Mouse (Mus musculus): ENCODE results near the gene Anp32e. TPM values are rescaled to one million over a fixed set of nuclear protein-coding genes. Genes with fewer than 3 reads are reported as not detected.

Gene Anp32e
- polyA plus RNA-seq, 1 experiment from 2014 or later, result 110 TPM

DNA sequence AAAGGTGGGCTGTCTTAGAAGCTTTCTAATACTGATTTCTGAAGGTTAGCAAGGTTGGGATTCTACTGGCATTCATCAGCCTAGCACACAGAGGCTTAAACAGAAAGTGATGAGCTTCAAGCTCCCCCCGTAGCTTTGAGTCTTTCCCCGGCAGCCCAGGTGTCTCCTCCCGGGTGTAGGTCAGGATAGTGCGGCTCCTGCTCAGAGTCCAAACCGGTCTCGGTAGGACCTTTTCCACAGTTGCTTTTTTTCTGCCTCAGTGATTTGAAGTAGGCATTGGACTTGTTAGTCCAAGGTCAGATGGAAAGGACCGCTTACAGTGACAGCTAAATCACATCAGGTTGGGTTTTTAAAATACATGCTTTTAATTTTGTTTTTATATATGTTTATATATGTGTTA, 3.5 kb downstream of the Anp32e start:
- no peak overlapping the region for H3K4me3 ChIP-seq (ENCODE audit: low read length)
- no peaks in the 10 kb centered on the region for H3K9me3 ChIP-seq (ENCODE audit: control insufficient read depth, low read length)
- peaks cover 5% of the 10 kb centered on the region for H3K4me1 ChIP-seq (ENCODE audit: control insufficient read depth, insufficient read depth, low read depth, low read length)
- ATAC-seq, result no peak
- no peak overlapping the region for H3K4me2 ChIP-seq (ENCODE audit: low read length)
- no peaks in the 10 kb centered on the region for H3K27me3 ChIP-seq (replicated peaks; ENCODE audit: control insufficient read depth, insufficient read depth, low read length)
- no peak overlapping the region for H3K27ac ChIP-seq (ENCODE audit: low read depth, low read length)
- H3K36me3 ChIP-seq (ENCODE audit: control insufficient read depth, insufficient read depth, low read length), result peaks cover 11% of the 10 kb centered on the region
- no peak overlapping the region for H3K9ac ChIP-seq (ENCODE audit: low read depth, low read length)
- WGBS, result 87% methylated on average over 7 of the region's 7 CpGs

DNA sequence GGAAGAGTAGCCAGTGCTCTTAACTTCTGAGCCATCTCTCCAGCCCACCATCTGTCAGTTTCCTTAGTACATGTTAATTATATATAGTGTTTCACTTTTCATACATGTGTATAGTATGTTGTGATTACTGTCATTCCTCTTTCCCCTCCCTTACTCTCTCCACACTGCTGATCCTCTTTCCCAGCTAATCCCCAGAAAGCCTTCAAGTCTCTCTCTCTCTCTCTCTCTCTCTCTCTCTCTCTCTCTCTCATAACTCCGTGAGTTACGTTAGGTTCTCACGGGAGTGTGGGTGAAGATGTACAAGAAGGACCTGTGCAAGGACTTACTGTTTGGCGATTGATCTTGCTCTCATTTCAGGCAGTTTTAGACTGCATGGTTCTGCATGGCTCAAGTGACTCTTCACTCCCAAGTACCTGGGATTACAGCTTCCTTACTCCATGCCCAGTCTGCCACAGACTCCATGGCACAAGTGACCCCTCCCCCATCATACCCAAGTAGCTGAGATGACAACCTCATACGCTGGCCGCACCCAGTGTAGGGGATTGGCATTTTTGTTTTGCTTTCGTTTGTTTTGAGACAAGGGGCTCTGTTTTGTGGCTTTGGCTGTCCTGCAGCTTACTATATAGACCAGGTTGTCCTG, 4.2 kb downstream of the Anp32e start:
- Histone ChIP-seq H3K4me3 (ENCODE audit: low read length) (no peak overlapping the region), H3K4me1 (ENCODE audit: control insufficient read depth, insufficient read depth, low read depth, low read length) (peaks cover 5% of the 10 kb centered on the region), H3K36me3 (ENCODE audit: control insufficient read depth, insufficient read depth, low read length) (peaks cover 18% of the 10 kb centered on the region), H3K27ac (ENCODE audit: low read depth, low read length) (no peak overlapping the region), H3K9me3 (ENCODE audit: control insufficient read depth, low read length) (no peaks in the 10 kb centered on the region), H3K9ac (ENCODE audit: low read depth, low read length) (no peak overlapping the region), H3K4me2 (ENCODE audit: low read length) (no peak overlapping the region), H3K27me3 (replicated peaks; ENCODE audit: control insufficient read depth, insufficient read depth, low read length) (no peaks in the 10 kb centered on the region)
- ATAC-seq, result no peak
- 91% methylated on average over 7 of the region's 7 CpGs for WGBS

DNA sequence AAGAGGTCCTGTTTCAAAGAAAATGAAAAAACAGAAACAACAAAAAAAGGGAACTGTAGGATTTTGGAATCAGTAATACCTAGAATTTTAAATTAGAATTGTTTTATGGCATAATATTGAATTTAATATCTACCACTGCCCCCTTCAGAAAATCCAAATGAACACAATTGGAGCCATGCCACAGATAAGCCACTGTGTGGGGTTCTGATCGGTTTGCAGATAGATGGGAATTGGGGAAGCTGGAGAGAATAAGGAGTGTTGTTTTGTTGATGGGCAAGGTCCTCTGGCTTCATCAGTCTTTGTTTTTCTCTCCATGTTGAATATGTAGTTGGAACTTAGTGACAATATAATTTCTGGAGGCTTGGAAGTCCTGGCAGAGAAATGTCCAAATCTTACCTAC, 5.4 kb downstream of the Anp32e start:
- H3K4me2 ChIP-seq (ENCODE audit: low read length), result no peak overlapping the region
- H3K9me3 ChIP-seq (ENCODE audit: control insufficient read depth, low read length), result no peaks in the 10 kb centered on the region
- 86% methylated on average over 1 of the region's 1 CpGs for WGBS
- no peak overlapping the region for H3K4me3 ChIP-seq (ENCODE audit: low read length)
- no peaks in the 10 kb centered on the region for H3K27me3 ChIP-seq (replicated peaks; ENCODE audit: control insufficient read depth, insufficient read depth, low read length)
- no peak for ATAC-seq
- H3K9ac ChIP-seq (ENCODE audit: low read depth, low read length), result no peak overlapping the region
- H3K27ac ChIP-seq (ENCODE audit: low read depth, low read length), result no peak overlapping the region
- H3K36me3 ChIP-seq (ENCODE audit: control insufficient read depth, insufficient read depth, low read length), result peaks cover 26% of the 10 kb centered on the region
- peaks cover 5% of the 10 kb centered on the region for H3K4me1 ChIP-seq (ENCODE audit: control insufficient read depth, insufficient read depth, low read depth, low read length)

DNA sequence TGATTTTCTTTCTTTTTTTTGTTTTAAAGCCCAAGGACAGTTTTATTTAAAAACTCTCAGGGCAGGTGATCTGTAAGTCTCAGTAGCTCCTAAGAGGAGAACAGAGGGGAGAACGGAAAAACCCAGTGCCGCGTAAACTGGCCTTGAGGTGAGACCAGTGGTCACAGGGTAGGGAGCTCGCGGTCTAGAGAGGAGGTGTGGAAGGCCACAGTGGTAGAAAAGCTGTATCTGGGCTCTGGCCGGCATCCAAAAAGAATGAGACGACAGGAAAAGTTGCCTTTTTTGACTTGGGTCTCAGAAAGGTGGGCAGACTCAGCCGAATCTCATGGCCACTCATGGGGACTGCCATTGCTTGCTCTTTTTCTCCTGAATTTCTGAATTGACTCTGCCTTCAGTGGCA, 9.2 kb downstream of the Anp32e start:
- Histone ChIP-seq H3K9ac (ENCODE audit: low read depth, low read length) (no peak overlapping the region), H3K4me1 (ENCODE audit: control insufficient read depth, insufficient read depth, low read depth, low read length) (no peaks in the 10 kb centered on the region), H3K36me3 (ENCODE audit: control insufficient read depth, insufficient read depth, low read length) (peaks cover 33% of the 10 kb centered on the region), H3K27ac (ENCODE audit: low read depth, low read length) (no peak overlapping the region), H3K4me3 (ENCODE audit: low read length) (no peak overlapping the region), H3K9me3 (ENCODE audit: control insufficient read depth, low read length) (no peaks in the 10 kb centered on the region), H3K27me3 (replicated peaks; ENCODE audit: control insufficient read depth, insufficient read depth, low read length) (no peaks in the 10 kb centered on the region), H3K4me2 (ENCODE audit: low read length) (no peak overlapping the region)
- 98% methylated on average over 8 of the region's 8 CpGs for WGBS
- no peak for ATAC-seq

DNA sequence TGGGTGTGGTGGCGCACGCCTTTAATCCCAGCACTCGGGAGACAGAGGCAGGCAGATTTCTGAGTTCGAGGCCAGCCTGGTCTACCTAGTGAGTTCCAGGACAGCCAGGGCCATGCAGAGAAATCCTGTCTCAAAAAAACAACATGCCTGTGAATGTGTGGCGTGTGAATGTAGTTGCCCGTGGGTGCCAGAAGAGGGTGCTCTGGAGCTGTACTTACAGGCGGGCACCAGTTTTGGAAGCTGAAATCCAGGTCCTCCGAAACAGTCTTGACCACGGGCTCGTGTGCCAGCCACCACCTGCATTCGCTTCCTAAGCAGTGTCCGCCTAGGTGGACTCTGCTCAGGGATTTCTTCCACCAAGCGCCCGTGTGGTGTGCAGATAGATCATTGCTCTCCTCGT, 9.8 kb downstream of the Anp32e start:
- 95% methylated on average over 15 of the region's 15 CpGs for WGBS
- Histone ChIP-seq H3K36me3 (ENCODE audit: control insufficient read depth, insufficient read depth, low read length) (peaks cover 32% of the 10 kb centered on the region), H3K27me3 (replicated peaks; ENCODE audit: control insufficient read depth, insufficient read depth, low read length) (no peaks in the 10 kb centered on the region), H3K27ac (ENCODE audit: low read depth, low read length) (no peak overlapping the region), H3K4me3 (ENCODE audit: low read length) (no peak overlapping the region), H3K9ac (ENCODE audit: low read depth, low read length) (no peak overlapping the region), H3K4me1 (ENCODE audit: control insufficient read depth, insufficient read depth, low read depth, low read length) (no peaks in the 10 kb centered on the region), H3K4me2 (ENCODE audit: low read length) (no peak overlapping the region), H3K9me3 (ENCODE audit: control insufficient read depth, low read length) (no peaks in the 10 kb centered on the region)
- no peak for ATAC-seq

DNA sequence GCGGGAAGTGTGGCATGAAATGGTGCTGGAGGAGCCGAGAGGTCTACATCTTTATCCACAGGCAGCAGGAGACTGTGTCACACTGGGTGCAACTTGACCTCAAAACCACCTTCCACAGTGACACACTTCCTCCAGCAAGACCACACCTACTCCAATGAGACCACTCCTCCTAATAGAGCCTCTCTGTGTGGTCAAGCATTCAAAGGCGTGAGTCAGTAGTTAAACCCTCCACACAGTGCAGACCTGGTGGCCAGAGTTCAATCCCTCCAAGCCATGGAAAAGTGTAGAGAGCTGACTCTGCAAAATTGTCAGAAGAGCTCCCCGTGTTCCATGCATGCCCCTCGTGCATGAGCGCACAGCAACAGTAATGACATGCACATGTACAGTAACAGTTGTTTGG, 13.7 kb downstream of the Anp32e start:
- H3K27me3 ChIP-seq (replicated peaks; ENCODE audit: control insufficient read depth, insufficient read depth, low read length), result no peaks in the 10 kb centered on the region
- H3K4me2 ChIP-seq (ENCODE audit: low read length), result no peak overlapping the region
- 71% methylated on average over 6 of the region's 6 CpGs for WGBS
- H3K4me1 ChIP-seq (ENCODE audit: control insufficient read depth, insufficient read depth, low read depth, low read length), result no peaks in the 10 kb centered on the region
- no peak overlapping the region for H3K4me3 ChIP-seq (ENCODE audit: low read length)
- H3K9me3 ChIP-seq (ENCODE audit: control insufficient read depth, low read length), result no peaks in the 10 kb centered on the region
- H3K27ac ChIP-seq (ENCODE audit: low read depth, low read length), result no peak overlapping the region
- H3K36me3 ChIP-seq (ENCODE audit: control insufficient read depth, insufficient read depth, low read length), result peaks cover 23% of the 10 kb centered on the region
- H3K9ac ChIP-seq (ENCODE audit: low read depth, low read length), result no peak overlapping the region
- ATAC-seq, result no peak

DNA sequence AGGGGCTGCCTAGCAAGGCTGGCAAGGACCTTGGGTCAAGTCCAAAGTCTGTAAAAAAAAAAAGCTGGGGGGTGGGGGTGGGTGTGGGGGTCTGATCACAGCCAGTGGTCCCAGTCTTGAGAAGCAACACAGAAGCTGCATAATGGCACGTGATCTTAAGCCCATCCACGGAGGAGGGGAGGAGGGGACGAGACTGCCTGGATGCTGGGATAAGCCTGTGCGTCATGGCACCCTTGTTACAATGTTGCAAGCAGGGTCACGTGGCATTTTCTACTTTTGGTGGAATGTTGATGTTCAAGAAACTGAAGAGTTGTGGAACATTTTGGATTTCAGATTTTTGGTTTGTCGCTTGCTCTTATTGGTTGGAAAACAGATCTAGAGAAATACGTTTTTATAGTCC, 14.2 kb downstream of the Anp32e start:
- Histone ChIP-seq H3K4me1 (ENCODE audit: control insufficient read depth, insufficient read depth, low read depth, low read length) (no peaks in the 10 kb centered on the region), H3K4me3 (ENCODE audit: low read length) (no peak overlapping the region), H3K27ac (ENCODE audit: low read depth, low read length) (no peak overlapping the region), H3K9ac (ENCODE audit: low read depth, low read length) (no peak overlapping the region), H3K9me3 (ENCODE audit: control insufficient read depth, low read length) (no peaks in the 10 kb centered on the region), H3K36me3 (ENCODE audit: control insufficient read depth, insufficient read depth, low read length) (peaks cover 19% of the 10 kb centered on the region), H3K4me2 (ENCODE audit: low read length) (no peak overlapping the region), H3K27me3 (replicated peaks; ENCODE audit: control insufficient read depth, insufficient read depth, low read length) (no peaks in the 10 kb centered on the region)
- no peak for ATAC-seq
- 92% methylated on average over 7 of the region's 7 CpGs for WGBS

DNA sequence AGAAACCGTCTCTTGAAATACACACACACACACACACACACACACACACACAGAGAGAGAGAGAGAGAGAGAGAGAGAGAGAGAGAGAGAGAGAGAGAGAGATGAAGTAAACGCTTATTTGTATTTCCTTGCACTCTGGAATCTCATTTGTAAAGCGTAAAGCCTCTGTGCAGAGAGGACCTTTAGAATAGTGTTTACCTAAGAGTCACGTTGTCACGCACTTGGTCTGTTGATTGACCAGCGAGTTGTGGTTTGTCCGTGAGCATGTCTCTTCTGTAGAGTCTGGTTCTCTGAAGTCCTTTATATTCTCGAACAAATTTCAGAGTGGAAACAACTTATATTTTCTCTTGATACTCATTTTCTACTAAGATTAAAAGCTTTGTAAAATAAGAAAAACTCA, 15.7 kb downstream of the Anp32e start:
- Histone ChIP-seq H3K4me3 (ENCODE audit: low read length) (no peak overlapping the region), H3K36me3 (ENCODE audit: control insufficient read depth, insufficient read depth, low read length) (peaks cover 10% of the 10 kb centered on the region), H3K4me2 (ENCODE audit: low read length) (no peak overlapping the region), H3K27me3 (replicated peaks; ENCODE audit: control insufficient read depth, insufficient read depth, low read length) (no peaks in the 10 kb centered on the region), H3K27ac (ENCODE audit: low read depth, low read length) (no peak overlapping the region), H3K9ac (ENCODE audit: low read depth, low read length) (no peak overlapping the region), H3K4me1 (ENCODE audit: control insufficient read depth, insufficient read depth, low read depth, low read length) (no peaks in the 10 kb centered on the region), H3K9me3 (ENCODE audit: control insufficient read depth, low read length) (no peaks in the 10 kb centered on the region)
- ATAC-seq, result no peak
- 94% methylated on average over 8 of the region's 8 CpGs for WGBS

DNA sequence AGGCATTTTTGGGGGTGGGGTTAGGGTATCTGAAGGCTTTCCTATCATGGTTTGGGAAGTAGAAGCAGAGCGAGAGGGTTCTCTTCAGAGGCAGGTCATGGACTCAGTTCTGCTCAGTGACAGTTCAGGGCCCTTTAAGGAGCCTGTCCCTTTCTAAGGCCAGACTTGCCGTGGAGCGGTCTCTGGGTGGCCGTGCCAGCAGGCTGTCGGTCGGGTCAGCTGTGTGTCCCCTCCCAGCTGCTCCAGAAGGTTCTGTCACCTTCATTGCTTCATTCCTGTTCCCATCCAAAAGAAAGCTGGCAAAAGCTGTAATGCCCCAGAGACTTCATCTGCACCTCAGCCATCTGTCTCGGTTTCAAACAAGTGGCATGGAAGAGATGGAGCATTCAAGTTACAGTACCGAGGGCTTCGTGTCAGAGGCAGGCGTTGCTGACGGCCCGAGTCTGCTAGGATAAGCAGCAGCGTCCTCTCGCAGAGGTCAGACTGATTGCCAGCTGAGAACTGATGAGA, 16.7 kb downstream of the Anp32e start:
- Histone ChIP-seq H3K27me3 (replicated peaks; ENCODE audit: control insufficient read depth, insufficient read depth, low read length) (no peaks in the 10 kb centered on the region), H3K36me3 (ENCODE audit: control insufficient read depth, insufficient read depth, low read length) (peaks cover 6% of the 10 kb centered on the region), H3K4me3 (ENCODE audit: low read length) (no peak overlapping the region), H3K4me1 (ENCODE audit: control insufficient read depth, insufficient read depth, low read depth, low read length) (no peaks in the 10 kb centered on the region), H3K27ac (ENCODE audit: low read depth, low read length) (no peak overlapping the region), H3K9ac (ENCODE audit: low read depth, low read length) (no peak overlapping the region), H3K4me2 (ENCODE audit: low read length) (no peak overlapping the region), H3K9me3 (ENCODE audit: control insufficient read depth, low read length) (no peaks in the 10 kb centered on the region)
- ATAC-seq, result no peak
- 65% methylated on average over 14 of the region's 14 CpGs for WGBS

All from hindbrain, embryonic 16.5 days (tissue).